Mouse (Mus musculus) lung, postnatal 0 days (tissue): ENCODE measurements around the gene Pdlim5. TPM values are rescaled to one million over a fixed set of nuclear protein-coding genes. Genes with fewer than 3 reads are reported as not detected.
A peak's percentile ranks its signal among the peaks of the same experiment; 100 is the strongest.
"Not testable (repeated sequence)": the region's sequence is repeated elsewhere in the genome, so short reads cannot be mapped to it uniquely, and the experiment has no call there.

Experiments used
- ATAC-seq: fragments of 200-750 bp; cut with Nextera tagmentation; 2 replicates; pipeline ENCODE4 v1.8.0; 2017; ENCODE audit warnings: moderate library complexity
- DNase-seq: peaks from one replicate; pipeline ENCODE4 v3.0.0-alpha.2; 2016; ENCODE audit warnings: low spot score
- H3K27ac ChIP-seq: fragments of 300-500 bp; sonication (generic); 2 replicates; pipeline ENCODE4 v1.5.1; 2014; ENCODE audit warnings: antibody characterized with exemption, mild to moderate bottlenecking, low read length, mixed read lengths
- H3K27me3 ChIP-seq: fragments of 300-500 bp; sonication (generic); replicated peaks from 2 replicates; pipeline ENCODE4 v1.6.1; 2014; ENCODE audit warnings: low read length, mixed read lengths; ENCODE audit not compliant: insufficient read depth
- H3K36me3 ChIP-seq: fragments of 300-500 bp; sonication (generic); 2 replicates; pipeline ENCODE4 v1.6.1; 2014; ENCODE audit warnings: low read length, mixed read lengths; ENCODE audit not compliant: insufficient read depth
- H3K4me1 ChIP-seq: fragments of 300-500 bp; sonication (generic); 2 replicates; pipeline ENCODE4 v1.6.1; 2014; ENCODE audit warnings: antibody characterized with exemption, low read depth, low read length, mixed read lengths; ENCODE audit not compliant: insufficient read depth
- H3K4me2 ChIP-seq: fragments of 300-500 bp; sonication (generic); replicated peaks from 2 replicates; pipeline ENCODE4 v1.6.1; 2014; ENCODE audit warnings: low read depth, mild to moderate bottlenecking, low read length, moderate library complexity, mixed read lengths
- H3K4me3 ChIP-seq: fragments of 300-500 bp; sonication (generic); 2 replicates; pipeline ENCODE4 v1.5.1; 2014; ENCODE audit warnings: low read depth, low read length
- H3K9ac ChIP-seq: fragments of 300-500 bp; sonication (generic); replicated peaks from 2 replicates; pipeline ENCODE4 v1.6.1; 2014; ENCODE audit warnings: low read depth, mild to moderate bottlenecking
- H3K9me3 ChIP-seq: fragments of 300-500 bp; sonication (generic); 2 replicates; pipeline ENCODE4 v1.6.1; 2016; ENCODE audit warnings: low read length, mixed read lengths
- CTCF ChIP-seq: IDR thresholded peaks from 2 replicates; pipeline ENCODE4 v1.5.1; 2016; ENCODE audit warnings: antibody characterized with exemption, mild to moderate bottlenecking
- EP300 ChIP-seq: IDR thresholded peaks from 2 replicates; pipeline ENCODE4 v1.6.1; 2016; ENCODE audit warnings: antibody characterized with exemption, mild to moderate bottlenecking, control low read depth
- WGBS: fragments of 180-500 bp; shearing (Covaris S2); extraction: QIAGEN DNeasy Blood & Tissue Kit; methylation state at CpG from one replicate; pipeline ENCODE4 v1.1.7; 2014; 5-methylcytosine and 5-hydroxymethylcytosine counted together
- polyA plus RNA-seq: library from polyadenylated mRNA; unstranded; fragments of >200 nt; fragmentation: Nextera tagmentation; extraction: Ambion mirVana; gene quantifications from 2 replicates; pipeline ENCODE4 v1.2.1, GENCODE M21; 2015

Gene Pdlim5
- polyA plus RNA-seq, 1 experiment from 2014 or later: 25.8 TPM

DNA sequence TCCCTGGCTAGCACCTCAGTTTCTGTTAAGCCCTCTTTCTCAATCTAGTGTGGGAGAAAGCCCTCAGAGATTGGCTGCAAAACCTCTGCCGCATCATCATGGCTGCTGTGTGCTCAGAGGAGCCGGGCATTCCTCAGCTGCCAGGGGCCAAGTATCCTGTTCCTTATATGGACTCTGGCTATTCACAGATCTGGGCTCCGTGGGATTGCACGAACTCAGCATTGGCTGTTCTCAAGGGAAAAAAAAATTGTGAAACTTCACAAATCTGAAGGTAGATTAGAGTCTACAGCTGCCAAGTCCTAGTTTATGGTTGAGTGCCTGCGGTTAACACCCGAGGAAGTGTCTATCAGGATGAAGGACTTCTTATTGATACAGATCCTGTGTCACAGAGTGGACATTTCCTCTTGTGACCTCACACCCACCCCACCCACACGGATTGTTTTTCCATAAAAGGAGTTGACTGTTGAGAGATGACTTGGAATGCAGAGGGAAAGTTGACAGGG is 44.1 kb upstream of the Pdlim5 start:
- Histone ChIP-seq H3K4me1 (no peaks in the 10 kb centered on the region; the same call in 1 of the 2 replicates), H3K36me3 (no peaks in the 10 kb centered on the region), H3K9me3 (no peaks in the 10 kb centered on the region), H3K9ac (no peak overlapping the region), H3K4me2 (no peak overlapping the region; the same call in 1 of the 2 replicates), H3K27ac (no peak overlapping the region), H3K4me3 (no peak overlapping the region), H3K27me3 (no peaks in the 10 kb centered on the region)
- WGBS: 9% methylated on average over 7 of the region's 7 CpGs
- TF ChIP-seq EP300 (peak; percentile 62), CTCF (no peak)
- DNase-seq (peak; percentile 76), ATAC-seq (peak; percentile 87)

- H3K9me3 ChIP-seq, ATAC-seq, H3K4me2 ChIP-seq, H3K27me3 ChIP-seq, H3K36me3 ChIP-seq, H3K4me3 ChIP-seq, DNase-seq, H3K4me1 ChIP-seq, H3K9ac ChIP-seq, H3K27ac ChIP-seq: not testable (repeated sequence)
- WGBS: 85% methylated on average over 8 of the region's 8 CpGs
Observed at GRCm38 (mm10) chr3:142438630-142439029, 43.1 kb upstream of the Pdlim5 start.

DNA sequence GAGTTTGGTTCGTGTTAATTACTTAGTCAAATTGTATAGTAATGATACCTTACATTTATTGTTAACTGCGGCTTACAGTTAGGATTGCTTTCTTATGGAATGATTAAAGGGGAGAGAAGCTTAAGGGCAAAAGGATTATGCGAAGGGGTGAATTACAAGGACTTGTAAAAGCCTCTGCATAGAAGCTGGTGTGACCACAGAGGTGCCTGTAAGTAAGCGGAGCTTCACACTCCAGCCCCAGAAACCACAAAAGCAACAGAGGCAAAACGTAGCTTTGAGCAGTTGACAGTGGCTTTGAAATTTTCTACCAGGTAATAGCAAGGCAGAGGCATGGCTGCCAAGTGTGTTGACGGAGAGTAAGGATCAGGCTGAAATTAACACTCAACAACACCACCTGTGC is 41.3 kb upstream of the Pdlim5 start:
- Histone ChIP-seq H3K9ac (no peak overlapping the region), H3K27me3 (no peaks in the 10 kb centered on the region), H3K4me3 (no peak overlapping the region), H3K36me3 (no peaks in the 10 kb centered on the region), H3K4me2 (no peak overlapping the region), H3K4me1 (no peaks in the 10 kb centered on the region; the same call in 1 of the 2 replicates), H3K9me3 (no peaks in the 10 kb centered on the region), H3K27ac (no peak overlapping the region)
- DNase-seq (no peak), ATAC-seq (no peak)
- TF ChIP-seq EP300 (no peak), CTCF (no peak)
- 67% methylated on average over 6 of the region's 6 CpGs for whole genome bisulfite sequencing

DNA sequence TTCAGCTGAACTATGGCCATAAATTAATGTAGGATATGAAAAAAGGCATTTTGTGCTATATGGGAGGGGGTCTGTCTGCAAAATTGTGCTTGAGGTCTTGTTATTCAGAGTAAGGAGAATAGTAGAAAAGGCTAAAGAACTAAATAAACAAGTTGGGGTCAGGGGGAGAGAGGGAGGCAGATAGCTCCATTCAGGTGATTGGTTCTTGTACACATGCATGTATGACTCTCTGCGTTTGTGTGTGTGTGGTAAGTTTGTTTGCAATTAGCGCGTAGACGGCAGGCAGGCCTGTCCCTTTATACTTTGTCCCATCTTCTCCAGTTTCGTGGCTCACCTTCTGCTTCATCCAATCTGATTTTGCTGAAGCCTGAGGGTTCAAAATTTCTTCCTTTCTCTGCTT is 40.7 kb upstream of the Pdlim5 start:
- no peak overlapping the region for H3K4me2 ChIP-seq
- H3K27ac ChIP-seq: no peak overlapping the region
- DNase-seq: no peak
- WGBS: 66% methylated on average over 5 of the region's 5 CpGs
- no peaks in the 10 kb centered on the region; the same call in 1 of the 2 replicates for H3K4me1 ChIP-seq
- ATAC-seq: no peak
- no peak overlapping the region for H3K9ac ChIP-seq
- H3K27me3 ChIP-seq: no peaks in the 10 kb centered on the region
- no peaks in the 10 kb centered on the region for H3K36me3 ChIP-seq
- H3K4me3 ChIP-seq: no peak overlapping the region
- H3K9me3 ChIP-seq: no peaks in the 10 kb centered on the region
- no peak for TF ChIP-seq EP300
- TF ChIP-seq CTCF: no peak

DNA sequence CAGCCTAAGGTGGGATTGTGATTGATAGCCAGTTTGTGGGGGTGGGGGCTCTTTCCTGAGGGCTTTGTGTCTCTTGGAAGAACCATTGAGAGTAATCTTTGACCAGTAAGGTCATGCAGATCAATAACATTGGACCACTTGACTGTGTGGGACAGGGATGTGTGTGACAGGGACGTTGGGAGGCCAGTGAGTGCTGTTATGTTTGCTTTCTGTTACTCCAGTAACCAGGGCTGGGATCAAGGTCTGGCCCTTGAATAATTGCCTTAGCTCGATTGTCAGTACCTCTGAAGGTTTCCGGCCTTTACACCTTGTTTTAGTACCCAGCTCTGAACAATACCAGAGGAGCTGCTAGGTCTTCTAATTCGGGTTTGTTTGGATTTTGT is 39.3 kb upstream of the Pdlim5 start:
- Histone ChIP-seq H3K4me3 (no peak overlapping the region), H3K36me3 (no peaks in the 10 kb centered on the region), H3K4me1 (no peaks in the 10 kb centered on the region; the same call in 1 of the 2 replicates), H3K4me2 (no peak overlapping the region), H3K27ac (no peak overlapping the region), H3K27me3 (no peaks in the 10 kb centered on the region), H3K9ac (no peak overlapping the region), H3K9me3 (no peaks in the 10 kb centered on the region)
- TF ChIP-seq EP300: no peak
- no peak for DNase-seq
- 43% methylated on average over 4 of the region's 4 CpGs for WGBS
- ATAC-seq: no peak

GRCm38 (mm10) chr3:142434127-142434785 is 38.8 kb upstream of the Pdlim5 start:
- H3K27me3 ChIP-seq: no peaks in the 10 kb centered on the region
- no peaks in the 10 kb centered on the region for H3K36me3 ChIP-seq
- ATAC-seq (no peak), DNase-seq (no peak)
- 62% methylated on average over 7 of the region's 7 CpGs for WGBS
- H3K9me3 ChIP-seq: no peaks in the 10 kb centered on the region
- H3K4me3 ChIP-seq: no peak overlapping the region
- TF ChIP-seq EP300 (no peak), CTCF (no peak)
- no peak overlapping the region for H3K4me2 ChIP-seq
- no peak overlapping the region for H3K27ac ChIP-seq
- no peak overlapping the region for H3K9ac ChIP-seq
- H3K4me1 ChIP-seq: no peaks in the 10 kb centered on the region

DNA sequence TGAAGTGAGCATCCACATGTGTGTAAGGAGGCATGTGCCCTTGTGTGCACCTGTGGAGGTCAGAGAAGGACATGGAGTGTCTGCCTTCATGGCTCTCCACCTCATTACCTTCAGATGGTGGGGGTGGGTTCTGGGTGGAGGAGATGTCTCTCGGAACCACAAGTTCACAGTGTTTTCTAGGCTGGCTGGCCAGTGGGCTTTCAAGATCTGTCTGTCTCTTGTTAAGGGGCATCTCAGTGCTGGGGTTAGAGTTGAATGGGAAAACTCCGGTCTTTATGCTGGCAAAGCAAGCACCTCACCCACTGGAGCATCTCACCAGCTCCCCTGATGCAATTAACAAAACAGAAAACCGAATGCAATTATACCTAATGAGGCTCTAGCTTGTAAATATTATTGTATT is 36.0 kb upstream of the Pdlim5 start:
- no peak overlapping the region for H3K4me2 ChIP-seq
- no peaks in the 10 kb centered on the region for H3K9me3 ChIP-seq
- ATAC-seq: no peak
- no peak for DNase-seq
- no peak overlapping the region for H3K4me3 ChIP-seq
- 79% methylated on average over 3 of the region's 3 CpGs for WGBS
- no peak overlapping the region for H3K27ac ChIP-seq
- no peaks in the 10 kb centered on the region for H3K27me3 ChIP-seq
- no peak overlapping the region for H3K9ac ChIP-seq
- TF ChIP-seq CTCF: no peak
- TF ChIP-seq EP300: no peak
- no peaks in the 10 kb centered on the region for H3K36me3 ChIP-seq
- no peaks in the 10 kb centered on the region for H3K4me1 ChIP-seq
